In genomic region chr6:35252477-35253346, GRCm38 (mm10) we compare ENCODE assay signal across 8 mouse cellular contexts. TPM values are rescaled to one million over a fixed set of nuclear protein-coding genes. Genes with fewer than 3 reads are reported as not detected.
DNase-seq lines count a peak whose midpoint lies in the region; ATAC-seq and TF ChIP-seq lines count a peak whose summit lies in the region.

No protein-coding gene starts in this region.

- peak; percentile 92 for ATAC-seq in forebrain, embryonic 13.5 days
- peak; percentile 87 for ATAC-seq in neutrophil, adult 5-6 weeks (ENCODE audit: extremely low read depth, insufficient number of reproducible peaks, low FRiP score, poor library complexity, severe bottlenecking)

- peak overlapping the region; percentile 93 for H3K4me3 ChIP-seq in ES-Bruce4 (ENCODE audit: low read depth, low read length)
- H3K4me3 ChIP-seq in forebrain, embryonic 13.5 days: peak overlapping the region; percentile 69
- peak overlapping the region; percentile 76 for H3K4me3 ChIP-seq in lung, adult 2 months (replicated peaks; ENCODE audit: extremely low read depth, low read depth, low read length)

- no peak for TF ChIP-seq EP300 in ES-Bruce4 (IDR thresholded peaks at IDR 0.05; ENCODE audit: insufficient read depth, low read depth, low read length)

- H3K4me1 ChIP-seq in ES-Bruce4 (ENCODE audit: control insufficient read depth, insufficient read depth, low read length): no peaks in the 10 kb centered on the region
- H3K4me1 ChIP-seq in forebrain, embryonic 13.5 days: peaks cover 36% of the 10 kb centered on the region
- H3K4me1 ChIP-seq in lung, adult 2 months (ENCODE audit: control insufficient read depth, insufficient read depth, low read length): peaks cover 15% of the 10 kb centered on the region

- WGBS in forebrain, embryonic 13.5 days: under 1% methylated on average over 60 of the region's 60 CpGs
- under 1% methylated on average over 60 of the region's 60 CpGs for WGBS in large intestine, adult 2 months
- whole genome bisulfite sequencing in lung, adult 2 months: under 1% methylated on average over 60 of the region's 60 CpGs

- H3K27me3 ChIP-seq in ES-Bruce4 (ENCODE audit: control insufficient read depth, insufficient read depth, low read length, poor library complexity, severe bottlenecking): no peaks in the 10 kb centered on the region
- H3K27me3 ChIP-seq in forebrain, embryonic 13.5 days: no peaks in the 10 kb centered on the region

- peak; percentile 91 for DNase-seq in c-Kit-positive CD71-positive TER-119-positive erythroid progenitor cells, embryonic 14.5 days (ENCODE audit: low spot score)
- DNase-seq in heart, postnatal 10 days: peak; percentile 92 to 95
- peak; percentile 55 for DNase-seq in large intestine, adult 2 months (ENCODE audit: low read depth, low spot score)
- DNase-seq in lung, adult 2 months: peak; percentile 80
- peak; percentile 80 to 81 for DNase-seq in thymus, adult 18-20 months

- TF ChIP-seq POLR2A in ES-Bruce4 (IDR thresholded peaks at IDR 0.05; ENCODE audit: insufficient read depth, low read length): peak; percentile 49
- TF ChIP-seq POLR2A in lung, adult 2 months (IDR thresholded peaks at IDR 0.05; ENCODE audit: borderline replicate concordance, extremely low read depth, low read depth, low read length): peak; percentile 95; the same call in 1 of the 2 replicates

- no peaks in the 10 kb centered on the region; the same call in 1 of the 2 replicates for H3K36me3 ChIP-seq in ES-Bruce4 (ENCODE audit: control insufficient read depth, insufficient read depth, low read length, poor library complexity, severe bottlenecking)
- H3K36me3 ChIP-seq in forebrain, embryonic 13.5 days (ENCODE audit: poor library complexity, severe bottlenecking): peaks cover 6% of the 10 kb centered on the region; the same call in 1 of the 2 replicates

- H3K9ac ChIP-seq in ES-Bruce4 (ENCODE audit: low read depth, poor library complexity, severe bottlenecking): peak overlapping the region; percentile 75
- H3K9ac ChIP-seq in forebrain, embryonic 13.5 days: peak overlapping the region; percentile 80

- TF ChIP-seq CTCF in ES-Bruce4 (IDR thresholded peaks at IDR 0.05; ENCODE audit: low read depth, low read length): peak; percentile 78
- peak; percentile 54 for TF ChIP-seq CTCF in lung, adult 2 months (IDR thresholded peaks at IDR 0.05; ENCODE audit: insufficient read depth, low read length)

- H3K27ac ChIP-seq in ES-Bruce4 (ENCODE audit: insufficient read depth, low read length): peak overlapping the region; percentile 52
- peak overlapping the region; percentile 67 for H3K27ac ChIP-seq in forebrain, embryonic 13.5 days

- intact Hi-C loops in heart, postnatal 10 days (cut with DNase I): loop anchor here (2.0 to 10.0 kb wide), 4 partner anchors 44 to 315 kb away; partner anchors contain the start of gene Mtpn

- H3K4me2 ChIP-seq in forebrain, embryonic 13.5 days: peak overlapping the region; percentile 74

- H3K9me3 ChIP-seq in ES-Bruce4 (replicated peaks; ENCODE audit: control insufficient read depth, insufficient read depth, low read length, poor library complexity, severe bottlenecking): no peaks in the 10 kb centered on the region
- no peaks in the 10 kb centered on the region for H3K9me3 ChIP-seq in forebrain, embryonic 13.5 days (replicated peaks)

RNA-seq across cellular contexts. Expression of gene Slc13a4, which starts 55.2 kb away (rescaled TPM):
- 1.1 and 1.2 TPM in 2 replicates for polyA plus RNA-seq in ES-Bruce4 (2011; ENCODE audit: insufficient read depth, insufficient read length, low read depth, missing spikeins)
- 0.50 and 0.94 TPM in 2 replicates for polyA plus RNA-seq in forebrain, embryonic 13.5 days (2015; fragmentation: Nextera tagmentation; extraction: Ambion mirVana)
- under 1 TPM; 0.12 TPM for total RNA-seq in heart, postnatal 10 days (2021)
- polyA plus RNA-seq in large intestine, adult 2 months (2012; rRNA removed): 0.07 and 0.12 TPM in 2 replicates
- polyA plus RNA-seq in lung, adult 2 months (2012; rRNA removed): 4.0 and 5.7 TPM in 2 replicates
- total RNA-seq in neutrophil, adult 5-6 weeks (2017): 0.25 TPM in 1 of 2 replicates, not detected in the other

Comparison
In these comparisons a context has a peak if more than half of its experiments do, and no peak if none do; other contexts are left out.
1. Peak in every context shown above with its lines: DNase-seq, ATAC-seq, H3K4me3 ChIP-seq and H3K27ac ChIP-seq.